Mouse (Mus musculus): ENCODE data around the gene Ap1ar. TPM values are rescaled to one million over a fixed set of nuclear protein-coding genes. Genes with fewer than 3 reads are reported as not detected.
A peak's percentile ranks its signal among the peaks of the same experiment; 100 is the strongest.

The Ap1ar gene
- polyA plus RNA-seq, 2 experiments: 38.2 to 43.1 TPM

DNA sequence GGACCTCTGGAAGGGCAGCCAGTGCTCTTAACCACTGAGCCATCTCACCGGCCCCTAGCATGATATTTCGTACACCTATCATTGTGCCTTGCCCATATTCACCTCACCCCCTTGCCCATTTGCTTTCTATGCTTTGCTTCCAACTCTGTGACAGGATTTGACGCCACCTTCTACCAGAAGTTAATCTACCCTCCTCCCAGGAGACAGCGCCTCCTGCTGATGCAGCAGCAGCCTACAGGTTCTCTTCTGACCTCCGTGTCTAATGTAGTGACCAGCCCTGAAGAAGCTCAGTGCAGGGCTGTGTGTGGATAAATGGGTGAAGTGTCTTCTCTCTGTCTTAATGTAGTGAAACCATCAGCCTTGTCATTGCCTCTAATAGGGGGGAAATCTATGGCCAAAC, 72.8 kb downstream of the Ap1ar start:
- Histone ChIP-seq H3K4me1 (ENCODE audit: control insufficient read depth, insufficient read depth, low read length) (no peaks in the 10 kb centered on the region), H3K36me3 (ENCODE audit: control insufficient read depth, insufficient read depth, low read length) (no peaks in the 10 kb centered on the region), H3K4me2 (replicated peaks; ENCODE audit: low read depth, low read length, severe bottlenecking) (no peak overlapping the region), H3K9me3 (ENCODE audit: control insufficient read depth, low read length) (no peaks in the 10 kb centered on the region), H3K27me3 (ENCODE audit: control insufficient read depth, insufficient read depth, low read length) (no peaks in the 10 kb centered on the region), H3K4me3 (replicated peaks; ENCODE audit: low read length) (no peak overlapping the region), H3K9ac (ENCODE audit: low read depth, low read length, severe bottlenecking) (no peak overlapping the region), H3K27ac (replicated peaks; ENCODE audit: low read depth, low read length) (no peak overlapping the region)
- no peak for ATAC-seq (ENCODE audit: low FRiP score, low read depth)
- DNase-seq (ENCODE audit: low spot score): no peak
- no peak for TF ChIP-seq POLR2A (IDR thresholded peaks at IDR 0.05; ENCODE audit: borderline replicate concordance, extremely low read depth, insufficient read depth, insufficient read length)
- 55% methylated on average over 5 of the region's 5 CpGs for WGBS

DNA sequence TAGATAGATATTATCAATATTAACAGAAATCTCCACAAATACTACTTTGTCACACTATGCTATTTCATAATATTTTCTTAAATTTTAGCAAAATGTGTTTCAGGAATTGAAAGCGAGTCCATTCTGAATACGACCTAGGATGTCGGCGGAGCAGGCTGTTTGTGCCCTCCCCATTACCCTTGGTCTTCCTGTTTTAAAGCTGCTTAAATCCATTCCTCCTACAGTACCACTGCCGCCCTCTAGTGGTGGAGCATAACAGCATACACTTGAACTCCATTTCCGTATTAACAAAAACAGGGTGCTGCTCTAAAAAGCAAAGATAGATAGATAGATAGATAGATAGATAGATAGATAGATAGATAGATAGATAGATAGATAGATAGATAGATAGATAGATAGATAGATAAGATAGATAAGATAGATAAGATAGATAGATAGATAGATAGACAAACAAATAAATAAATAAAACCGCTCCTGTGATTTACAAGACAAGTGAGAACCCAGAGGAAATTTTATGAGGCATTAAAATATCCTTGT, 74.2 kb downstream of the Ap1ar start:
- Histone ChIP-seq H3K9me3 (ENCODE audit: control insufficient read depth, low read length) (no peaks in the 10 kb centered on the region), H3K36me3 (ENCODE audit: control insufficient read depth, insufficient read depth, low read length) (no peaks in the 10 kb centered on the region), H3K9ac (ENCODE audit: low read depth, low read length, severe bottlenecking) (no peak overlapping the region), H3K27ac (replicated peaks; ENCODE audit: low read depth, low read length) (no peak overlapping the region), H3K27me3 (ENCODE audit: control insufficient read depth, insufficient read depth, low read length) (0 out of 2 replicates have a peak, but pooled peaks cover 7% of the 10 kb centered on the region), H3K4me3 (replicated peaks; ENCODE audit: low read length) (no peak overlapping the region), H3K4me1 (ENCODE audit: control insufficient read depth, insufficient read depth, low read length) (no peaks in the 10 kb centered on the region), H3K4me2 (replicated peaks; ENCODE audit: low read depth, low read length, severe bottlenecking) (no peak overlapping the region)
- DNase-seq (ENCODE audit: low spot score) (peak; percentile 68), ATAC-seq (ENCODE audit: low FRiP score, low read depth) (no peak)
- no peak for TF ChIP-seq POLR2A (IDR thresholded peaks at IDR 0.05; ENCODE audit: borderline replicate concordance, extremely low read depth, insufficient read depth, insufficient read length)
- 22% methylated on average over 7 of the region's 7 CpGs for WGBS

DNA sequence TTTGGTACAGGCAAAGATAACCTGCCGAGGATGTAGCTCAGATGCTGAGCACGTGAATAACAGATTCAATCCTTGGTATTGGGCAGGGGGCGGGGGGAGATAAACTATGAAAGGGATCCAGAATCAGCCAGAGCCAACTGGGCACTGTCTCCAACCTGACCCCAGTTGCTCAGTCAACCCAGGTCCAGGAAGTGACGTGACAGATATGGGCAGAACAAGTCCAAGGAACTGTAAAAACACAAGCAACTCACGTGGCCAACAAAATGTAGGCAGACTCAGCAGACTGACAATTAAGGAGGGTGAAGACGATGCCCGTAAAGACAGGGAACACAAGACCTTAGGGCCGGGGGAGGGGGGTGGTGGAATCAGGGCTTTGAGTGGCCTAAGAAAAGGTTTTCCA, 74.9 kb downstream of the Ap1ar start:
- WGBS: 61% methylated on average over 8 of the region's 8 CpGs
- no peak for ATAC-seq (ENCODE audit: low FRiP score, low read depth)
- Histone ChIP-seq H3K4me1 (ENCODE audit: control insufficient read depth, insufficient read depth, low read length) (no peaks in the 10 kb centered on the region), H3K4me3 (replicated peaks; ENCODE audit: low read length) (no peak overlapping the region), H3K4me2 (replicated peaks; ENCODE audit: low read depth, low read length, severe bottlenecking) (no peak overlapping the region), H3K27me3 (ENCODE audit: control insufficient read depth, insufficient read depth, low read length) (0 out of 2 replicates have a peak, but pooled peaks cover 9% of the 10 kb centered on the region), H3K9me3 (ENCODE audit: control insufficient read depth, low read length) (no peaks in the 10 kb centered on the region), H3K27ac (replicated peaks; ENCODE audit: low read depth, low read length) (no peak overlapping the region), H3K36me3 (ENCODE audit: control insufficient read depth, insufficient read depth, low read length) (no peaks in the 10 kb centered on the region), H3K9ac (ENCODE audit: low read depth, low read length, severe bottlenecking) (no peak overlapping the region)
- TF ChIP-seq POLR2A (IDR thresholded peaks at IDR 0.05; ENCODE audit: borderline replicate concordance, extremely low read depth, insufficient read depth, insufficient read length): no peak
- DNase-seq (ENCODE audit: low spot score): no peak

DNA sequence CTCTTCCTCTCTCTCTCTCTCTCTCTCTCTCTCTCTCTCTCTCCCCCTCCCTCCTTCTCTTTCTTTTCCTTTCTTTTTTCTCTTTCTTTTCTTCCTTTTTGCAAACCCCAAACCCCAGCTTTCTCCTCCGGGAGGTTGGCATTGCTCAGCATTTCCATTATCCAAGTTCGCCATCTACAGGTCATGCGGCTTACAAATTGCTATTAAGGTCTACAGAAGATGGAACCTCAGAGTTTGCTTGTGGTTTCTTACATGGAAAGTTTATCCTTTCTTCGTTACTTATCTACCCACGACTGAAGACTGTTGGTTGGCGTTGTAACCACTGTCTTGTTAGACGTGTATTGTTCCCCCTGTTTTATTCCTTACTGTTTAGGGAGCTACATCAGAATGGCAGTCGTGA, 78.1 kb downstream of the Ap1ar start:
- ATAC-seq (ENCODE audit: low FRiP score, low read depth) (no peak), DNase-seq (ENCODE audit: low spot score) (peak; percentile 65)
- Histone ChIP-seq H3K9me3 (ENCODE audit: control insufficient read depth, low read length) (no peaks in the 10 kb centered on the region), H3K36me3 (ENCODE audit: control insufficient read depth, insufficient read depth, low read length) (no peaks in the 10 kb centered on the region), H3K27ac (replicated peaks; ENCODE audit: low read depth, low read length) (no peak overlapping the region), H3K27me3 (ENCODE audit: control insufficient read depth, insufficient read depth, low read length) (peaks cover 9% of the 10 kb centered on the region; the same call in 1 of the 2 replicates), H3K4me1 (ENCODE audit: control insufficient read depth, insufficient read depth, low read length) (no peaks in the 10 kb centered on the region), H3K4me3 (replicated peaks; ENCODE audit: low read length) (no peak overlapping the region), H3K9ac (ENCODE audit: low read depth, low read length, severe bottlenecking) (no peak overlapping the region), H3K4me2 (replicated peaks; ENCODE audit: low read depth, low read length, severe bottlenecking) (no peak overlapping the region)
- 20% methylated on average over 8 of the region's 8 CpGs for WGBS
- TF ChIP-seq POLR2A (IDR thresholded peaks at IDR 0.05; ENCODE audit: borderline replicate concordance, extremely low read depth, insufficient read depth, insufficient read length): no peak

DNA sequence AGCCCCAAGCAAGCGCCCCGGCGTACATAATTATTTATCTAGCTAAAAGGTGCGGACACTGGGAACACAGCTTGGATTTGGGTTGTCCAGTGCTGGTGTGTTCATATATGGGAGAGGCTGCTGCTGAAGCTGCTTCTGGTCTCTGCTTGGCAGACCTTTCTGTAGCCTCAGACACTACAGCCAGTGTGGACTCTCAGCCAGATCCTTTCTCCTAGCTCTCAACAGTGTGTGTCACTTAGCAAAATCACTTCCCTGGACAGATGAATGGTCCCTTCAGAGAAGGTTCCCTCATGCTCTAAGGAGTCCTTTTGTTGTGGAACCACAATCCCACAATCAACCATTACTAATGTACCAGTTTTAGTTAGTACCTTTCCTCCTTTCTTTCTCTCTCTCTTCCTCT, 78.5 kb downstream of the Ap1ar start:
- H3K36me3 ChIP-seq (ENCODE audit: control insufficient read depth, insufficient read depth, low read length): no peaks in the 10 kb centered on the region
- H3K4me2 ChIP-seq (replicated peaks; ENCODE audit: low read depth, low read length, severe bottlenecking): no peak overlapping the region
- no peaks in the 10 kb centered on the region for H3K4me1 ChIP-seq (ENCODE audit: control insufficient read depth, insufficient read depth, low read length)
- H3K27me3 ChIP-seq (ENCODE audit: control insufficient read depth, insufficient read depth, low read length): peaks cover 9% of the 10 kb centered on the region; the same call in 1 of the 2 replicates
- H3K9me3 ChIP-seq (ENCODE audit: control insufficient read depth, low read length): no peaks in the 10 kb centered on the region
- WGBS: 58% methylated on average over 4 of the region's 4 CpGs
- no peak for TF ChIP-seq POLR2A (IDR thresholded peaks at IDR 0.05; ENCODE audit: borderline replicate concordance, extremely low read depth, insufficient read depth, insufficient read length)
- DNase-seq (ENCODE audit: low spot score): no peak
- no peak overlapping the region for H3K27ac ChIP-seq (replicated peaks; ENCODE audit: low read depth, low read length)
- no peak overlapping the region for H3K9ac ChIP-seq (ENCODE audit: low read depth, low read length, severe bottlenecking)
- H3K4me3 ChIP-seq (replicated peaks; ENCODE audit: low read length): no peak overlapping the region
- no peak for ATAC-seq (ENCODE audit: low FRiP score, low read depth)

DNA sequence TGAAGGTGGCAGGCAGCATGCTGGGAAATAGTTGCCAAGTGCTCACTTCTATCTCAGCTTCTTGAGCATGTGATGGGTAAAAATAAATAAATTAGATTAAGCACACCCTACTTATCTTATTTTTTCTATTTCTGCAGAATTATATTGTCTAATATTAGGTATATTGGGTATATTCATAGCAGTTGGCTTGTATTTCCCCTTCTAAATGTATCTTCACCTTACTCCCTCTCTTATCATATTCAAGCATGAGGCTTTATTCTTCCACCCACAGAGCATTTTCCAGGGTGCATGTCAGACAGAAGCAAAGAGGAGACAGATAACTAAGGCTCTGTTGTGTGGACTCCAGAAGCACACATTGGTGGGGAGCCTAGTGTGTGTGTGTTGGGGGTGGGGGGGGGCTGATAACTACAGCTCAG, 79.4 kb downstream of the Ap1ar start:
- ATAC-seq (ENCODE audit: low FRiP score, low read depth) (no peak), DNase-seq (ENCODE audit: low spot score) (no peak)
- H3K27ac ChIP-seq (replicated peaks; ENCODE audit: low read depth, low read length): no peak overlapping the region
- no peaks in the 10 kb centered on the region for H3K36me3 ChIP-seq (ENCODE audit: control insufficient read depth, insufficient read depth, low read length)
- no peak overlapping the region for H3K9ac ChIP-seq (ENCODE audit: low read depth, low read length, severe bottlenecking)
- no peaks in the 10 kb centered on the region for H3K4me1 ChIP-seq (ENCODE audit: control insufficient read depth, insufficient read depth, low read length)
- no peak overlapping the region for H3K4me2 ChIP-seq (replicated peaks; ENCODE audit: low read depth, low read length, severe bottlenecking)
- H3K9me3 ChIP-seq (ENCODE audit: control insufficient read depth, low read length): no peaks in the 10 kb centered on the region
- peaks cover 9% of the 10 kb centered on the region; the same call in 1 of the 2 replicates for H3K27me3 ChIP-seq (ENCODE audit: control insufficient read depth, insufficient read depth, low read length)
- no peak overlapping the region for H3K4me3 ChIP-seq (replicated peaks; ENCODE audit: low read length)
- TF ChIP-seq POLR2A (IDR thresholded peaks at IDR 0.05; ENCODE audit: borderline replicate concordance, extremely low read depth, insufficient read depth, insufficient read length): no peak

Other genes starting within 250 kb of the Ap1ar start
- 0.15 and 0.80 TPM in 2 replicates for gene Neurog2, start 204.4 kb downstream of the Ap1ar start, polyA plus RNA-seq (2012; rRNA removed)
- not detected in 2 replicates for gene Neurog2, start 204.4 kb downstream of the Ap1ar start, polyA plus RNA-seq (2014; fragmentation: Nextera tagmentation; extraction: Ambion mirVana)
- 2.3 and 3.0 TPM in 2 replicates for gene Alpk1, start 57.0 kb downstream of the Ap1ar start, polyA plus RNA-seq (2012; rRNA removed)
- 0.86 and 1.5 TPM in 2 replicates for gene Alpk1, start 57.0 kb downstream of the Ap1ar start, polyA plus RNA-seq (2014; fragmentation: Nextera tagmentation; extraction: Ambion mirVana)
- 1.8 and 2.2 TPM in 2 replicates for gene Tifa, start 47.7 kb downstream of the Ap1ar start, polyA plus RNA-seq (2012; rRNA removed)
- 3.7 and 3.8 TPM in 2 replicates for gene Tifa, start 47.7 kb downstream of the Ap1ar start, polyA plus RNA-seq (2014; fragmentation: Nextera tagmentation; extraction: Ambion mirVana)
- 5.4 and 6.3 TPM in 2 replicates for gene Fam241a, start 58.8 kb upstream of the Ap1ar start, polyA plus RNA-seq (2012; rRNA removed)
- 11.7 and 12.2 TPM in 2 replicates for gene Fam241a, start 58.8 kb upstream of the Ap1ar start, polyA plus RNA-seq (2014; fragmentation: Nextera tagmentation; extraction: Ambion mirVana)